Mouse (Mus musculus): Measurements from ENCODE around the gene Musk.

DNA sequence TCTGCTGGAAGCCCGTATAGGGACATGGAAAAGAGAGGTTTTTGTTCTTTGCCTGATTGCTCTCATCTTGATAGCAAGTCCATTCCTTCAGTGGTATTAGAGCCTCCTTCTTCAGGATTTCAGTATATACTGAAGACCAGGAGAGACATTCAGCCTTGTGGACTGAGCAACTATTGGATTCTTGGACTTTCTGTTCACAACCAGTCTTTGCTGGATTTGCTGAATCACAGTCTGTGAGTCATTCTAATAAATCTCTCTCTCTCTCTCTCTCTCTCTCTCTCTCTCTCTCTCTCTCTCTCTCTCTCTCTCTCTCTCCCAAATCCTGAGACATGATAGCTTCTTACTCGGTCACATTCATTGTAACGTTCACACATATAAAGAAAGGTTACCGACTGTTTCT is 93.4 kb downstream of the Musk start:
- TF ChIP-seq POLR2A (IDR thresholded peaks at IDR 0.05; ENCODE audit: insufficient read depth, low read depth, low read length): no peak
- TF ChIP-seq CTCF (IDR thresholded peaks at IDR 0.05; ENCODE audit: insufficient read depth, low read depth, low read length): no peak

All from olfactory bulb, adult 2 months (tissue).